Mouse (Mus musculus) liver, embryonic 13.5 days (tissue): Measurements from ENCODE around the gene Tet3. TPM values are rescaled to one million over a fixed set of nuclear protein-coding genes. Genes with fewer than 3 reads are reported as not detected.

Source experiments
- ATAC-seq: fragments of 200-750 bp; cut with Nextera tagmentation; 2 replicates; pipeline ENCODE4 v1.8.0; 2017; ENCODE audit warnings: low read depth, mild to moderate bottlenecking, moderate number of reproducible peaks, moderate library complexity
- DNase-seq: peaks from one replicate; pipeline ENCODE4 v3.0.0; 2022
- H3K27ac ChIP-seq: fragments of 300-500 bp; sonication (generic); 2 replicates; pipeline ENCODE4 v1.5.1; 2015; ENCODE audit warnings: moderate library complexity, mild to moderate bottlenecking, inconsistent platforms
- H3K27me3 ChIP-seq: fragments of 300-500 bp; sonication (generic); 2 replicates; pipeline ENCODE4 v1.6.1; 2015; ENCODE audit warnings: mild to moderate bottlenecking, inconsistent platforms
- H3K36me3 ChIP-seq: fragments of 300-500 bp; sonication (generic); 2 replicates; pipeline ENCODE4 v1.6.1; 2015; ENCODE audit warnings: mild to moderate bottlenecking, inconsistent platforms
- H3K4me1 ChIP-seq: fragments of 300-500 bp; sonication (generic); replicated peaks from 2 replicates; pipeline ENCODE4 v1.6.1; 2015; ENCODE audit warnings: inconsistent platforms
- H3K4me2 ChIP-seq: fragments of 300-500 bp; sonication (generic); 2 replicates; pipeline ENCODE4 v1.6.1; 2015; ENCODE audit warnings: inconsistent platforms, mild to moderate bottlenecking, moderate library complexity
- H3K4me3 ChIP-seq: fragments of 300-500 bp; sonication (generic); replicated peaks from 2 replicates; pipeline ENCODE4 v1.5.1; 2015; ENCODE audit warnings: mild to moderate bottlenecking, inconsistent platforms
- H3K9ac ChIP-seq: fragments of 300-500 bp; sonication (generic); 2 replicates; pipeline ENCODE4 v1.6.1; 2015; ENCODE audit warnings: mild to moderate bottlenecking, inconsistent platforms
- H3K9me3 ChIP-seq: fragments of 300-500 bp; sonication (generic); replicated peaks from 2 replicates; pipeline ENCODE4 v1.6.1; 2016; ENCODE audit warnings: inconsistent platforms
- WGBS: fragments of 180-500 bp; shearing (Covaris S2); methylation state at CpG from one replicate; pipeline ENCODE4 v1.1.7; 2015; ENCODE audit not compliant: insufficient replicate concordance; 5-methylcytosine and 5-hydroxymethylcytosine counted together
- polyA plus RNA-seq: library from polyadenylated mRNA; unstranded; fragments of >200 nt; fragmentation: Nextera tagmentation; extraction: Ambion mirVana; gene quantifications from 2 replicates; pipeline ENCODE4 v1.2.1, GENCODE M21; 2015

Tet3 gene
- polyA plus RNA-seq, 1 experiment from 2014 or later, result 10.4 TPM

- DNase-seq (no peak), ATAC-seq (no peak)
- H3K36me3 ChIP-seq, result peaks cover 73% of the 10 kb centered on the region
- H3K9me3 ChIP-seq, result no peaks in the 10 kb centered on the region
- no peak overlapping the region for H3K4me3 ChIP-seq
- WGBS, result 76% methylated on average over 4 of the region's 4 CpGs
- H3K4me2 ChIP-seq, result no peak overlapping the region
- H3K27ac ChIP-seq, result no peak overlapping the region
- peaks cover 34% of the 10 kb centered on the region for H3K4me1 ChIP-seq
- H3K27me3 ChIP-seq, result no peaks in the 10 kb centered on the region
- H3K9ac ChIP-seq, result no peak overlapping the region
Measured at GRCm38 (mm10) chr6:83394122-83394521, 64.8 kb downstream of the Tet3 start.

- peaks cover 27% of the 10 kb centered on the region for H3K4me1 ChIP-seq
- DNase-seq (no peak), ATAC-seq (no peak)
- no peaks in the 10 kb centered on the region for H3K9me3 ChIP-seq
- 84% methylated on average over 8 of the region's 8 CpGs for WGBS
- peaks cover 59% of the 10 kb centered on the region for H3K36me3 ChIP-seq
- H3K9ac ChIP-seq, result no peak overlapping the region
- no peak overlapping the region for H3K4me2 ChIP-seq
- H3K27ac ChIP-seq, result no peak overlapping the region
- no peak overlapping the region for H3K4me3 ChIP-seq
- no peaks in the 10 kb centered on the region for H3K27me3 ChIP-seq
Measured at GRCm38 (mm10) chr6:83392166-83392780, 66.6 kb downstream of the Tet3 start.

GRCm38 (mm10) chr6:83385569-83386090 lies 73.3 kb downstream of the Tet3 start:
- no peak for ATAC-seq
- Histone ChIP-seq H3K27ac (no peak overlapping the region), H3K9ac (no peak overlapping the region), H3K4me2 (no peak overlapping the region), H3K27me3 (no peaks in the 10 kb centered on the region), H3K9me3 (no peaks in the 10 kb centered on the region), H3K4me3 (no peak overlapping the region), H3K4me1 (peaks cover 30% of the 10 kb centered on the region), H3K36me3 (peaks cover 43% of the 10 kb centered on the region)
- WGBS, result 84% methylated on average over 9 of the region's 9 CpGs
- DNase-seq, result no peak

DNA sequence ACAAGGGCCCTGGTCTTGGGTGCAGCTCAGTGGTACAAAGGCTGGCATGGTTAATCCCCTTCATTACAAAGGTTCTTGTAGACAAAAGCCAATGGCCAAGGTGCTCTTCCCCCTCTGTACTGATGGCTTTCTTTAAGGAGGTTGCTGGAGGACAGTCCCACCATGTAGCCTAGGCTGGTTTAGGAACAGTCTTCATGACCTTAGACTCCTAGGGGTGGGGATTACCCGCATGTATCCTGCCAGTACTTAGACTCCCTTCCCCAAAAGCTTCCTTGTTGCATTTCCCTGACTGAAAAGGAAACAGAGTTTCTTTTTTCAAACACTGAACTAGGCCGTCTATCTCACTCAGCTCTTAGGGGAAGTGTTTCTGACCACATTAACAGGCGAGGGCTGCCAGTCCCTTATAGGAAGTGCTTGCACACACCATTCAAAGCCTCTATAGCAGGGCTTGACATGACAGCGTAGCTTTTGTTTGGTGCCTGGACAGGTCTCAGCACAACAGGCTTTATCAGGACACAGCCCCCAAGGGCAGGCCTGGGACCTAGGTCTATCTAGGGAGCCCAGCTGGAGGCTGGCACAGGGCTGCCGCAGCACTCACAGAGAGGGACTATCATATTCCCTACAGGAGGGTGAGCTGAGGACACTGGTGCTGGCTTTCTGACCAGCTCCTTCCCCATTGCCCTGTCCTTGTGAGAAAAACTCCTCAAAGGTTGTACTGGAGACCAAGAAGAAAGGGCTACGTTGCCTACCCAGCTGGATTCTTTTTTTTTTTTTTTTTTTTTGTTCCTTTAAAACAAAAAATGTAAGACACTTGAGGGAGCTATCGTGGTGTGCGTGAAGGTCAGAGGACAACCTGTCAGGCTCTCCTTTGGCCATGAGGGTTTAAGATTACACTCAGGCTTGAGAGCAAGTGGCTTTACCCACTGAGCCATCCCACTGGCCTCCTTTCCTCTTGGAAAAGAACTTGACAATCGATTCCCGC lies 77.1 kb downstream of the Tet3 start:
- Histone ChIP-seq H3K4me2 (peak overlapping the region; percentile 29), H3K27ac (peak overlapping the region; percentile 78), H3K9ac (peak overlapping the region; percentile 44; the same call in 1 of the 2 replicates), H3K4me1 (peaks cover 30% of the 10 kb centered on the region), H3K27me3 (no peaks in the 10 kb centered on the region), H3K4me3 (no peak overlapping the region), H3K36me3 (peaks cover 79% of the 10 kb centered on the region), H3K9me3 (no peaks in the 10 kb centered on the region)
- ATAC-seq (peak; percentile 100), DNase-seq (peak; percentile 79)
- WGBS, result 37% methylated on average over 10 of the region's 10 CpGs

GRCm38 (mm10) chr6:83373704-83374300 lies 85.1 kb downstream of the Tet3 start:
- no peak for DNase-seq
- no peak for ATAC-seq
- no peaks in the 10 kb centered on the region for H3K9me3 ChIP-seq
- H3K4me1 ChIP-seq, result no peaks in the 10 kb centered on the region
- peaks cover 98% of the 10 kb centered on the region for H3K36me3 ChIP-seq
- no peak overlapping the region for H3K4me3 ChIP-seq
- H3K27ac ChIP-seq, result no peak overlapping the region
- H3K9ac ChIP-seq, result no peak overlapping the region
- H3K27me3 ChIP-seq, result no peaks in the 10 kb centered on the region
- 72% methylated on average over 9 of the region's 9 CpGs for WGBS
- H3K4me2 ChIP-seq, result no peak overlapping the region

- Histone ChIP-seq H3K4me3 (no peak overlapping the region), H3K9me3 (no peaks in the 10 kb centered on the region), H3K9ac (no peak overlapping the region), H3K27ac (no peak overlapping the region), H3K36me3 (peaks cover 96% of the 10 kb centered on the region), H3K27me3 (no peaks in the 10 kb centered on the region), H3K4me1 (no peaks in the 10 kb centered on the region), H3K4me2 (no peak overlapping the region)
- WGBS, result 76% methylated on average over 3 of the region's 3 CpGs
- DNase-seq (no peak), ATAC-seq (no peak)
Measured at GRCm38 (mm10) chr6:83371350-83371749, 87.5 kb downstream of the Tet3 start.

DNA sequence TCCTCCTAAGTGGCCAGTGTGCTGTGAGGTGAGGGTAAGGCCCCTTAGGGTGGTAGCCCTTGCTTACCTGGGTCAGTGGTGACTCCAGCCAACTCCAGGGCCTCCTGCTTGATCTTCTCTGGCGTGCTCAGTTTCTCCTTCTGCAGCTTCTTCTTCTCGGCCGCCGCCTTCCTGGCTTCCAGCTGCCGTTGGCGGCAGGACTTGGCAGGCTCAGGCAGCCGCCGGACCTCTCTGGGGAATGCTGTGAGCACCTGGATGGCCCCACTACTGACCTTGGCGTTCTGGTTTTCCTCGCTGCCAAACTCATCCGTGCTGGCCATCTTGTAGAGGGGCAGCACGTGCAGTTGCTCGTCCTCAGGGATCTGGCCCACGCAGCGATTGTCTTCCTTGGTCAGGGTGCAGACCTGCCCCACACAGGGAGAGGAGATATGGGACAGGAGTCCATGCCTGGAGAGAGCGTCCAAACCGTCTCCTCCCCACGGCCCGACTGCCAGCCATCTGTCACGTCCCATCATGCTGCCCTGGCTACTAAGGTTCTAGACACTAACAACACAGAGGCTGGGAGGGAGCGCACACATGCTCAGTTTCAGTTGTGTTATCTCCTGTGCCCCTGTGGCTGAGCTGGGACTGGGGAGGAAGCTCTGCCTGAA lies 88.4 kb downstream of the Tet3 start:
- H3K4me1 ChIP-seq, result no peaks in the 10 kb centered on the region
- no peaks in the 10 kb centered on the region for H3K9me3 ChIP-seq
- H3K27ac ChIP-seq, result no peak overlapping the region
- no peak overlapping the region for H3K9ac ChIP-seq
- peaks cover 93% of the 10 kb centered on the region for H3K36me3 ChIP-seq
- DNase-seq (no peak), ATAC-seq (no peak)
- no peak overlapping the region for H3K4me2 ChIP-seq
- H3K27me3 ChIP-seq, result no peaks in the 10 kb centered on the region
- WGBS, result 89% methylated on average over 21 of the region's 21 CpGs
- H3K4me3 ChIP-seq, result no peak overlapping the region

DNA sequence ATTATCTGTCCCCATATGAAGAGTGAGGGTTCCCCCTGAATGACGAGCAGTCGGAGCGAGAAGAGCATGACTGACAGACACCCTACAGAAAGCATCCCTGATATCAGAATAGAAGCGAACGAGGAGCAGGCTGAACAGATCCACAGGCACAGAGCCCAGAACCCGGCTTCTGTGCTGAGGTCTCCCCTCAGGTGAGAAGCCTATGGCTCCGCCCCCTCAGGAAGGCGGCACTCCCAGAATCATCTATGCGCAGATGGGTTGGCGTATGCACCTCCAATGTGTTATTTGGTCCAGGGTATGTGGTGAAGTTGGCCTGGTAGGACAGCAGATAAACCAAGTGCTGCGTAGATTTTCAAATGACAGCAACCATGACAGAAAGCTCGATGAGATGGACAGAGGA lies 95.8 kb downstream of the Tet3 start:
- Histone ChIP-seq H3K4me3 (no peak overlapping the region), H3K9me3 (no peaks in the 10 kb centered on the region), H3K36me3 (peaks cover 70% of the 10 kb centered on the region), H3K9ac (no peak overlapping the region), H3K4me1 (peaks cover 21% of the 10 kb centered on the region), H3K4me2 (no peak overlapping the region), H3K27ac (no peak overlapping the region), H3K27me3 (no peaks in the 10 kb centered on the region)
- ATAC-seq, result no peak
- DNase-seq, result no peak
- WGBS, result 86% methylated on average over 12 of the region's 12 CpGs

DNA sequence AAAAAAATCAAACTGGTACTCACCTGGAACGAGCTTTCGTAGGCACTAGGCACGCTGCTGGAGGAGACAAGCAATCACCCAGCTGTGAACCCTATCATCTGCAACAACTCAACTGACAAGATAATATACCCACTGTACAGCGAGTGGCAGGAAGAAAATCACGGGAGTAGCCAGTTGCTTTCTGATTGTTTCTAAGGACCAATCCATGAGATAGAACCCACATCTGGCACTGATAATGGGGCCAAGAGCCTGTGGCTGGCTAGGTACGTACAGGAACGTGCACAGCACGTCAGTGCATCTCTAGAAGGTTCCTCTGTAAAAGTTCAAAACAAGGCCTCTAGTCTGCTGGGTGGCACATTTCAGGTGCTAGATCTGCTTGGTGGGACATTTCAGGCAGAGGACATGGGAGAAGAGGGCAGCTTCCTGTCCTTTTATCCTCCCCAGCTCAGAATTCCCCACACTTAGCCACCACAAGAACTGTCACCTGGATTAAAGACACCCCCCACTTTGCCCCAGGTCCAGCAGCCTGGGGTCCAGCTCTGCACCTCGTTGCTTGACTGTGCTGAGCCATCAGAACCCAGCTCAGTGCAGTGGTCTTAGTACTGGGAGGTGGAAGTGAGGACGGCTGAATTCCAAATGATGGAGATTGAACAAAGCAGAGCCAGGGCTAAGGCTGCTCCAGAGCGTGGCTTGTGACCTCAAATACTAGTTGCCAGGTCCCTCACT lies 97.2 kb downstream of the Tet3 start:
- Histone ChIP-seq H3K27me3 (no peaks in the 10 kb centered on the region), H3K4me3 (no peak overlapping the region), H3K36me3 (peaks cover 73% of the 10 kb centered on the region), H3K27ac (no peak overlapping the region), H3K9me3 (no peaks in the 10 kb centered on the region), H3K4me1 (peaks cover 28% of the 10 kb centered on the region), H3K9ac (no peak overlapping the region), H3K4me2 (no peak overlapping the region)
- no peak for DNase-seq
- WGBS, result 44% methylated on average over 11 of the region's 11 CpGs
- peak; percentile 50 for ATAC-seq

DNA sequence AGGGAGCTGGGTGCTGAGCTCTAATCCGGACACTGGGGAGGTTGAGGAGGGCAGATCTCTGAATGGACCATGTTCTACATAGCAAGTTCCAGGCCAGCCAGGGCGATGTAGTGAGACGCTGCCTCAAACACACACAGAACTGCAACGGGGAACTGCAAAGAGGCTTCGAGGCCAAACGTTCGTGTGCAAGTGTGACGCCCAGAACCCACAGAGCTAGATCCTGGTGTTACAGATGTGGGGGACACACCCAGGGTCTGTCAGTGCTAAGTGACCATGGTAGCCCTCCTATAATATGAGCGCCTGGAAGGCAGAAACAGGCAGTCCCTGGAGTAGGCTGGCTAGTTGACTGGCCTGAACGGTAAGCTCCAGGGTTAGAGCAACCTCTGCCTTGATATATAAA lies 101.4 kb downstream of the Tet3 start:
- Histone ChIP-seq H3K9me3 (no peaks in the 10 kb centered on the region), H3K27me3 (no peaks in the 10 kb centered on the region), H3K4me3 (no peak overlapping the region), H3K27ac (peak overlapping the region; percentile 21; the same call in 1 of the 2 replicates), H3K4me2 (no peak overlapping the region), H3K9ac (no peak overlapping the region), H3K36me3 (peaks cover 91% of the 10 kb centered on the region), H3K4me1 (peaks cover 61% of the 10 kb centered on the region)
- WGBS, result 85% methylated on average over 10 of the region's 10 CpGs
- DNase-seq, result no peak
- ATAC-seq, result no peak
